Mouse (Mus musculus) bone marrow, adult 2 months (tissue): ENCODE data around the gene Spred2.

Experiments used
- CTCF ChIP-seq: fragments of 200-500 bp; IDR thresholded peaks from 2 replicates; pipeline ENCODE4 v1.5.1; 2011; ENCODE audit warnings: low read length, control low read depth; ENCODE audit not compliant: control insufficient read depth, insufficient read depth
- POLR2A ChIP-seq: fragments of 200-500 bp; IDR thresholded peaks from 2 replicates; pipeline ENCODE4 v1.6.1; 2011; ENCODE audit warnings: low read depth, mild to moderate bottlenecking, control low read depth, low read length, borderline replicate concordance; ENCODE audit not compliant: control insufficient read depth

DNA sequence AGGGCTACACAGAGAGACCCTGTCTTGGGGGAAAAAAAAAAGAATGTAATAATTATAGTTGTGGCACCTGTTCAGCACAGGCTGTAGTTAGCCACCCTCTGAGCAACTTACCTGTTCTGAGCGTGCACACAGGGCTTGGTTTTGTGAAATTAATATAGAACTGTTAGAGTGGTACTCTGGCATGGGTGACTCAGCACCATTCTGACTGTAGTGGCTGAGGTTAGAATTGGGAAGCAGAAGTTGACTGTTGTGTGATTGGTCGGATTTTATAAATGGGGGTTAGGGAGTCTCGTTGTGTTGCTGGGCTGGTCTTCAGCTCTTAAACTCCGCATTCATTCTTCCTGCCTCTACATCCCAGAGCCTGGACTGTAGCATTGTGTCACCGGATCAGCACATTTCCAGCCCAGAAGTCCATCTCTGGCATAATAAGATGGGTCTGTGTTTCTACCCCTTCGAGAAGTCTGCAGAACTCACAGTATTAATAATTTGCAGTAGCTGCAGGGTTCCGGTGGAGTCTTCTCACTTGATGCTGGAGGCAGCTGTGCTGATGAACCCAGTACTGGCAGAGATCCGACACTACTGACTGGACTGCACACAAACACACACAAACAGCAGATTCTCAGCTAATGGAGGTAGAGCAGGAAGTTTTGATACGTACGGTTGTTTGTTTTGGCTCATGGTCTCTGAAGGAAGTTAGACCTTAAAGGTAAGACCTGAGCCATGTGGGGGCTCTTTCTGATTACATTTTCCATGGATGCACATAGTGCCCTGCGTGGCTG lies 5.1 kb downstream of the Spred2 start:
- TF ChIP-seq CTCF (no peak), POLR2A (no peak)
